Mouse (Mus musculus) inflammation-experienced regulatory T-cells, adult 6 months (primary cell): Measurements from ENCODE around the gene Il21r. TPM values are rescaled to one million over a fixed set of nuclear protein-coding genes. Genes with fewer than 3 reads are reported as not detected.

Experiments used
- ATAC-seq: one replicate; pipeline ENCODE4 v1.8.0; 2017
- polyA plus RNA-seq, 3 experiments: library from polyadenylated mRNA; unstranded; fragments of 100-300 nt; shearing (Covaris generic); gene quantifications; one replicate each; pipeline ENCODE4 v1.2.1; 2017

The Il21r gene
- polyA plus RNA-seq, 3 experiments from 2014 or later: 68.7 to 92.3 (median 73.8) TPM

DNA sequence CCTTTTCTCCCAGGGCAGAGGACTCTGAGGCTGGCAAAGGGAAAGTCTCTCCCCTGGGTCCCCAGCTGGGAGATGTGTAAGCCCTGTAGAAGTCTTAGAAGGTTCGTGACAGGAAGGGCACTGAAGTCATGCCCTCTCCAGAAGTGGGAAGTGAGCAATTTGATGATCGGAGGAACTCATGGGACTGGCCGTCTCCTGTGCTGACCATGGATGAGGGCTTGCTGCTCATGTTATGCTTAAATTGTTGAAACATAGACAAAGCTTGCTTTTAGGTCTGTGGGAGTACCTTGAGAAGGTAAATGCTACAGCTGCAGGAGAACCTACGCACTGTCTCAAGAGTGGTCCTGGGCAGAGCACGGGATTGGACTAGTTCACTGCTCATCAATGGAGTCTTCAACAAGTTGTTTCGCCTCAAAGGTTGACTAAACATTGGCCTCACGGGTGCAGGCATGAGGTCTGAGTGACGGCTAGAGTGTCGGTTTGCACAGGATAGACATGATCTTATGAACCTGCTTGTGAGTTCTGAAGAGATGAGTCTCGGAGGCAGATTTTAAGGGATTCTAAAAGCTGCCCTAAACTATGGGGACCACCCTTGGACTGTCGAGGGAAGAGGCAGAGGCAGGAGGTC is 1.3 kb upstream of the Il21r start:
- no peak for ATAC-seq

DNA sequence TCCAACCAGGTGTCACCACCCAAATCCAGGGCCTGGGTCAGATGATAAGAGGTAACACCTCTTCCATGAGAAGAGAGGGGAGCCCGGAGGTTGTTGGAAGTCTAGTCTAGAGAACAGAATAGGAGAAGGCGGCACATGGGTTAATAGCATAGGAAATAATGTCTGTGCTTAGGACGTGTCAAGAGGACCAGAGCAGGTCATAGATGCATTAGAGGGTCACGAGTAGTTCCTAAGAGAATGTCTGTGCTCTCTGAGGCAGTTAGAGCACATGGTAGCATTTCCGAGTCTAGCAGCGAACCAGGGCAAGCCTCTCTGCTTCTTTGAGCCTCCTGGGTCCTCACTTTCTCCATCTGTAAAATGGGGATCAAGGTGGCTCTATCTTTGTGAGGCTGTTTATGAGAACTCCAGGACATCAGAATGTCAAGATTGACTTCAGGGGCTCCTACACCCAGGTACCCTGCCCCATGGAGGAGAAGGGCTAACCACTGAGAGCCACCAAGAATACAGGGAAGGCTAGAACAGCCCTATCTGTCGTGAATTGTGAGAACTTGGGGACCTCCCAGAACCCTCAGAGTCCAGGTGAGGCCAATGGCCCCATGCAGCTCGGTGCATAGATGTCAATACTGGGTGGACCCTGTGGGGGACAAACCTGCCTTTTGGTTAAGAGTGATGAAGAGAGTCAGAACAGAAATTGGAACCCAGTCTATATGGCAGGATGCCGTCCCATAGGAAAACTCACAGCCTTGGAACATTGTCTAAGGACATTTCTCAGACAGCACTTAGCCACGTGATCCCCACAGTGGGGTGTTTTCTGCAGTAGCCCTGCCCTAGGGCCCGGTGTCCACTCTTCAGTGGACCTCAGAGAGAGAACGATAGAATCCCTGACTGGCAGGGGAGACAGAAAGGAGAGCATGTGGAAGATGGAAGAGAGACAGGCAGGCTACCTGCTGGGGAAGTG is 1.4 kb downstream of the Il21r start:
- ATAC-seq: no peak

DNA sequence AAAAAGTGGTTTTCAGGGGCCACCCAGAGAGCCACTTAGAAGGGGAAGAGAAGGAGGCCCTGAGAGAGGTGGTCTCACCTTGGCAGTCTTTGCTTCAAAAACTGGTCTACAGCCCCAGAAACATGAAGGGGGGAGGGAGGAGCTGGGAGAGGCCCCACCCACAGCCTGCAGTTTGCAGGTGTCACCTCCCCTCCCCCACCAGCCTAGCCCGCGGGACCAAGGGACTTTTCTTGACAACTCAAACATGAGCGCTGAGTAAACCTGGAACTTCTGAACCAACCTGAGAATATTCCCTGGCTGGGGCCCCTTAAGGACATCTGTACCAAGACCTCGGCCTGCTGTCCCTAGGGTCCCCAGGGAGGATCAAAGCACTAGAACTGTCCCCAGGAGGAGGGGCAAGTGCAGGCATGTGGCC is 2.5 kb downstream of the Il21r start:
- peak; percentile 29 for ATAC-seq

DNA sequence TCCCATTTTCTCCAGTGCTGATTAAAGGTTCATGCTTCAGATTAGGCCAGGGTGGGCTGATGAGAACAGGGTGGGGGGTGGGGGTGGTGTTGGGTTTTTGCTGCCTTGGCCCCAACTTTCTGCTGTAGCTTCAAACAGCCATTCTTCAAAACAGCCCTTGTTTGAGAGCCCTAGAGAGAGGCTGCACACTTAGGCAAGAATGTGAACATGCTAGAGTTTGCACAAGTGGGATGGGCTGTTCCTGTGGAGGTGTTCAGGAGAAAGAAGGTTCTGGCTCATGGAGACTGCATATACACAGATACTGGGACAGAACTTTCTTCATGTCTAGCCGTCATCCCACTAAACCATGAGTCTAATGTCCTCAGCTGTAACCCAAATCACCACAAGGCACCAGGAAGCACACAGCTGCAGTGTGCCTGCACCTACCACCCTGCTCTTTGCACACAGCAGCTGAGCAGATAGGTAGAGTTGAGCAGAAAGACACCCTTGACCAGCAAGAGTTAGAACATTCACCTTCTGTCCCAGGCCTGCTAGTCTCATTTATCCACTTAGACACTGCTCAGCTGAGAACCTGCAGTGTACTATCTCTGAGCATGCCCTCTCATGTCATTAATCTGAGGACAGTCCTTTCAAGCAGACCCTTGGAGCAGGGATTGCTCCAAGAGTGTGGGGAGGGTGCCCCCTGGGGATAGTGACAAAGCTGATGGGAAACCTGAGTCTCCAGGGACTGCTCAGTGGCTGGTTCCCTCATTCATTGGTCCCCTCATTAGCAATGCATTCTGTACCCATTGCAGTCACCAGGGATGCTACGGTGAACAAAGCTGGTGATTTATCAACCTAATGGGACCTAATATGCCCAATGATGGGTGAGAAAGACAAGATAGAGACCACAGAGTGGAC is 3.3 kb downstream of the Il21r start:
- no peak for ATAC-seq

DNA sequence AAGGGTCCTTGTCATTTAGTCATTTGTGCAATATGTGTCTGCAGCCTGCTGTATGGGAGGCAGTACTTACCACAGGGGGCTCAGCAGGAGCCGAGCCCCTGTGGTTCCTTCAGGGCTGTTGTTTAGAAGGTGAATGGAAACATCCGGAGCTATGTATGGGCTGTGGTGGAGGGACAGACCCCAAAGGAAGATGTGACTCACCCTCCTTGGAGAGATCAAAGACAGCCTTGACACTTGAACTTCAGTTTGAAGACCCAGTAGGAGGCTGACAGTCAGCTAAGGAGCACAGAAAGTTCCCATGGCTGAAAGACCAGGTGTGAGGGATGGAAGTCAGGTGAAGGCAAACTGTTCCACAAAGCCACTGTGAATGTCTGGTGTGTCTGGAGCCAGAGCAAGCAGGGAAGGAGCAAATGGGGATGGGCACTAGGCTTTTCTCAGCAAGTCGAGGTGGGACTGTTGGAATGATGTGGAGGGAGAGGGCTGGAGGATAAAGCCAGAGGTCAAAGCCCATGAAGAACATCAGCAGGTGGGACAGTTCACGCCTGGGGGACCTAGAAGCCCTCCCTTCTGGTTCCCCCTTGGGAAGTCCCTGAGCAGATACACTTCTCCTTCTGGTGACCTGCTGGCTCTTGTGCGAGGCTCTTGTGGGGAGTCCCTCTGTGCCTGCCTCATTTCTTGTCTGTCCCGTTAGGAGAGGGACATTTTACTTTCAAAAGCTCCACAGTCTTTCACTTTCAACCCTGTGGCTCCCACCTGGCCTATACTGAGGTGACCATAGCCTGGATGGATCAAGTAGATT is 4.4 kb downstream of the Il21r start:
- peak; percentile 80 for ATAC-seq

DNA sequence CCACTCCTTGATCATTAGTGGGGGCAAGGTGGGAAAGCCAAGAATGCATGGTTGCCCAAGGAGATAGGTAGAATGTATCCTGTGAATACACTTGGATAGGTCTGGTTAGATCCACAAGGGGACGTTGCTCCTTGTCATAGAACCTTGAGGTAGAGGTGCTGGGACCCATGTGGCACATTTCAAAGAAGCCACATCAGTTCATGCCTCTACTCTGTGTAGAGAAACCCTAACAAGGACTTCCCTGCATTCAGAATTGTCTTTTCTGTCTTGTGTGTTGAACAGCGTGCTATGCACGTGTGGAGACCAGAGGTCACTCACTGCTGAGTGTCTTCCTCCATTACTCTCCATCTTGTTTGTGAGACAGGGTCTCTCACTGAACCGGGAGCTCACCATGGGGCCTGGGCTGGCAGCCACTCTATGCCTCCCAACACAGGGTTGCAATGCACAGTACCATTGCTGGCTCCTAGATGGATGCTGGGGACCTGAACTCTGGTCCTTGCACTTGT is 5.0 kb downstream of the Il21r start:
- ATAC-seq: no peak

DNA sequence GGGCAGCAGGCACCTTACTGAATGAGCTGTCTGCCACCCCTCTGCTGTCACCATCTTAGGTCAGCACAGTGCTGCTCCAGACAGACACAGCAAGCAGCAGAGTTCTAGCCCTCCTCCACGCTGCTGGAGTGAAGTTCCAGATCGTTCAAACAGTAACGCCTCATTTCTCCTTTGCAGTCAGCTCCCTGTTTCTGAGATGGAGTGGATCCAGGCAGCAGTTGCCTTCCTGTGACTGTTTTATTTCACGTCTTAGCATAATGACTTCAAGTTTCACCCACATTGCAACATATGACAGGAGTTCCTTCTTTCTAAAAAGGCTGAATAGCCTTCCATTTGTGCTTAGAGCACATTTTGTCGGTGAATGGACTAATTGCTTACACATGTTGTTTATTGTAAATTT is 10.3 kb downstream of the Il21r start:
- ATAC-seq: no peak

DNA sequence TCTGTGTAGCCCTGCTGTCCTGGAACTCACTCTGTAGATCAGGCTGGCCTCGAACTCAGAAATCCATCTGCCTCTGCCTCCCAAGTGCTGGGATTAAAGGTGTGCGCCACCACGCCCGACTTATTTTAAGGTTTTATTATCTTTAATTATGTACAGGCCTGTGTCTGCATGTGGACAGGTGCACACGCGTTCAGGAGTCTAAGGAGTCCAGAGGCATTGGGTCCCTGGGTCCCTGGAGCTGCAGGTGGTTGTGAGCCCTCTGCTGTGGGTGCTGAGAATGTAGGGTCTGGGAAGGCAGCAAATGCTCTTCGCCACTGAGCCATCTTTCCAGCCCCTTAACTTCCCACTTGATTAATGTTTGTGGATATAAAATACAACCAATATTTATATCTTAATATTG is 12.2 kb downstream of the Il21r start:
- ATAC-seq: no peak

DNA sequence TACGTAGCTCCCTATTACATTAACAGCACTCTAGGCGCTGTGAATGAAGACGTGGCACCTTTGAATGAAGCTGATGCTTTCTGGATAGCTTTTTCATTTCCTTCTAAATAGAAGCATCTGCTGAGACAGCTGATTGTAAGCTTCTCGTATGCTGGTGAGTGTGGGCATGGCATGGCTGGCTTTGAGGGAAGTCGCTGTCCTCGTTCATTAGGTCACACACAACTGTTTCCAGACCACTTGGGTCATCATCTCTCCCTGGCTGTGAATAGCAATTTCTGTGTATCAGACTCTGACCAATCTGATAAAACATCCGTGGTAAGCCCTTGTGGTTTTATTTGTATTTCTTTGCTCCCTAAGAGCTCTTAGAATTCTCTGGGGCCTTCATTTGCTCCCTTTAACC is 14.8 kb downstream of the Il21r start:
- no peak for ATAC-seq

DNA sequence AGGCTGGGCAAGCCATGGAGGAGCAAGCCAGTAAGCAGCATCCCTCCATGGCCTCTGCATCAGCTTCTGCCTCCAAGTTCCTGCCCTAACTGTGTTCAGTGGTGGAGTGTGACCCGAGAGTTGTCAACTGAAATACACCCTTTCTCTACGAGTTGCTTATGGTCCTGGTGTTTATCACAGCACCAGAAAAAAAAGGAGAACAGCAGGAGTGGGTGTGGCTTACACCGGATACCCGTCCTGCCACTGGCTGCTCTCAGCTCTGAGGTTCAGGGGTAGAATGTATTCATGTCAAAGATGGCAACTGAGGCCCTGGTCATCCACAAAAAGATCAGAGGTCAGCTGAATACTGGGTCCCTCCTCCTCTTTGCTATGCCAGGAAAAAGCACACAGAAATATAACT is 16.8 kb downstream of the Il21r start:
- peak; percentile 42 for ATAC-seq

DNA sequence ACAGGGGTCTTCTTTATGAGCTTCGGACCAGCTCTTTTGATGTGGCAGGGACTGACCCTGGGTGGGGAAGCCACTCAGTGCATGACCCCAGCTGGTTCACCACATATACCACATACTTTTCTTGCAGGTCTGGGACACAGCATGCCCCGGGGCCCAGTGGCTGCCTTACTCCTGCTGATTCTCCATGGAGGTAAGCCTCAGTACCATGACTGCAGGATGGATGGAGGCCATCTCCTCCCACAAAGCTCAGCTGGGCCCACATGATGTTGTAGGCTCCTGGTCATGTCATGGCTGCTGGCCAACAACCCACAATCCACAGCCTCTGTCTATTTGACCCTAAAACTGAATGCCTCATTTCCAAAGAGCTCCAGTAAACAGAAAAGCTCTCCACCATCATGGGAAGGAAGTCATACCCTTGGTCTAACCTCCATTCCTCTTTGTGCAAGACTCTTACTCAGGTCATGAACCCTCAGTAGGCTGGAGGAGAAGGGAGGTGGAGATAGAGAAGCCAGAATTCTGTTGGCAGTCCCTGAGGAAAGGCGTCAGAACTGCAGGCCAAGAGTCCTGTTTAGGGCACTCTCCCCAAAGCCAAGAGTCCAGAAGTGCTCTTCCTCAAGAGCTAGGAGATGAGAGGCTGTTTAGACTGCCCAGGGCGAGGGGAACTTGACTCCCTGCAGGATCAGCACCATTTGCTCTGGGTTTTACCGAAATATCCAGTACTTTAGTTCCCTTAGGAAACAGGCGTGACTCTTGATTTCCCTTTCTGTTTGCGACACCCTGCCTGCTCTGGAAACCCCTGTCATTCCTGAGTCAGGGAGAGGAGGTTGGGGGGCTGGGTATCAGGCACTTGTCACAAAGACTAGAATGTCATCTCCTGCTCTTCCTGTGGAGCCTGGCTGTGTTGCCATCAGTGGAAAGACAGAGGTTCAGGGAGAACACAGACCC is 19.8 kb downstream of the Il21r start:
- no peak for ATAC-seq

DNA sequence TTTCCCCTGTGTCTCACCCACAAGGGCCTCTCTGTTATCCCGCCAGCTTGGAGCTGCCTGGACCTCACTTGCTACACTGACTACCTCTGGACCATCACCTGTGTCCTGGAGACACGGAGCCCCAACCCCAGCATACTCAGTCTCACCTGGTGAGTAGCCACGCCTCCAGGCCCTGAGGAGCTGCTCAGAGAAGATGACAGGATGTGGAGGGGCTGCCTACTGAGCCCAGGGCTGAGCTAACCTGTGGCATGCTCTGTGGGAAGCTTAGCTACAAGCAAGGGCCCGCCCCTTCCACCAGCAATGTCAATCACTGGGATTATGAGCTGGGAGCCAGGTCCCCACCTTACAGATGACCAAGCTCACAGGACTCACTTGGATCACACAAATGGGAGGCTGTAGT is 22.0 kb downstream of the Il21r start:
- peak; percentile 67 for ATAC-seq

DNA sequence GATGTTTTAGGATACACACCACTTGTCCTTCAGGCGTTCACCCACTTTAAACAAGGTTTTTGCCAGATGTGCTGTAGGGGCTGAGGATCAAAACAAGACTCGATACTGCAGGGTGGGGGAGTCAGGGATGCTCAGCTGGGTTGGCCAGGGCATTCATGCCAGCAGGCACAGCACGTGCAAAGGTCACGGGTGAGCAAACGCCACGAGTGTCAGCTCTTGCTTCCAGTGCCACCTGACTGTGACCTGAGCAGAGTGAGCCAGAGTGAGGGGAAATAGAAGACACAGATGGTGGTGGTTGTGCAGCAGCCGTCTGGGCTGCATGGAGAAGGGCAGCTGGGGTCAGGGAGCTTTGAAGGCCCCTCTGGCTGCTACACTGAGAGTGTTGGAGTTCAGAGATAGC is 22.6 kb downstream of the Il21r start:
- no peak for ATAC-seq

DNA sequence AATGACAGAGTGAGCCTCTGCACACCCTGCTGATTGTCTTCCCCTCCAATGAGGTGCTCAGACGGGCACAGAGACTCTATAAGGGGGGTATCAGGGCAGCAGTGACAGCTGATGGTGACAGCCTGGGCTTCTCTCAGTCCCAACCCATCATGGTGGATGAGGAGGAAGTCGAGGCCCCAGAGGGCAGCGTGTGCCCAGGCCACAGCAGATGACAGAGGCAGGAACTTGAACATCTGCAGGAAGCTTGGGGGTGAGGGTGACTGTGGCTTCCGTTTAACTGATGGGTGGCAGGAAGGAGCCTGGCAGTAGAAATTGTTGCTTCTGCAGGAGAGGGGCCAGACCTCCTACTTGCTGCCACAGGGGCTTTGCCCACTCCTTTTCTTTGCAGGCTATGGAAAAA is 27.1 kb downstream of the Il21r start:
- ATAC-seq: peak; percentile 85

DNA sequence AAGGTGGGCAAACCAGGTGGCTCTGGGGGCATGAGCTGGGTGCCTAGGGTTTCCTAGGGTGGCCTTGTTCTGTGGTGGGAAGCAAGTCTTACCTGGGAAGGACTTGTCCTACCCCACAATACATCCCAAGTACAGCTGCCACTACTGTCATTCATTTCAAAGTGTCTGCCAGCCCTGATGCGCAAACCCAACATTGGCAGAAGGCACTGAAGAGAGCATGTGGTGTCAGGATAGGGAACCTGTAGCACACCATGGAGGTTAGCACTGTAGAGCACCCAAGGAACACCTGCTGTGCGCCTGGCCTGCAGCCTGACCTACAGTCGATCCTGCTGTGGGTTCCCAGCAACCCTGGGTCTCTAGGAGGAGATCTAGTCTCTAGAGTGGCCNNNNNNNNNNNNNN is 27.8 kb downstream of the Il21r start:
- ATAC-seq: no peak

DNA sequence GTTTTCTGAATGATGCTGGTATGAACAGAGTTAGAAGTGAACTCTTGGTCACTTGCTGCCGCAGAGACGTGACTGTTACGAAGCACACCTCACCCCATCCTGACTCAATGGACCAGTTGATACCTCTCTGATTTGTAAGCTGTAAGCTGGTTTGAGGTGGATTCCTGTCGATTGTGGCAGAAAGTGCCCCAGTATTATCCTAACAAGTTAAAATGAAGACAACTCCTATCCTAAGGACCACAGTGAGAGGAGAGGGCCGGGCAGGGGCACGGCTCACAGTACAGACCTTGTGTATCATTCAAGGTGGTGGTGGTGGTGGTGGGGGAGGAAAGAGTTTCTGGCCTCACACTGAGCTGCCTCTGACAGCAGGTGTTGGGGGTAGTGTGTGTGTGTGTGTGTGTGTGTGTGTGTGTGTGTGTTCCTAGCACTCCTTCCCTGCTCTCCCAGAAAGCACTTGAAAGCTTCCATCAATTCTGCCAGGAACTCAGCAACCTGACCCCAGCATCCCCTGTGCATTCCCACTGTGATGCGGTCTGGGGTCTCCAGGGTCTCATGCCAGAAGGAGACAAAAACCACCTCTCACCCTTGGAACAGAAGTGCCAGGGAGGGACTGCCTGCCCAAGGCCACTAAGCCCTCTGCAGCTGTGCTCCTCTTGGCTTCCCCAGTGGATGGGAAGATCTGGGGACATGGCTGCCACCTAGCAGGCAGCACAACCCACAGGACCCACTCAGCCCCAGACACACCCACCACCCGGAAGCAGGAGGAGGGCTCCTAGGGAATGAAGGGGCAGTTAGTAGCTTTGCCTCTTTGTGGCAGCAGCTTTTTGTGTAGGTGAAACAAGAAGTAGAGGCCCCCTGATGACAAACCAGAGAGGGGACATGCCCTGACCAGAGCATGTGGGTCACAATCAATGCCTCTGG is 34.3 kb downstream of the Il21r start:
- ATAC-seq: no peak

DNA sequence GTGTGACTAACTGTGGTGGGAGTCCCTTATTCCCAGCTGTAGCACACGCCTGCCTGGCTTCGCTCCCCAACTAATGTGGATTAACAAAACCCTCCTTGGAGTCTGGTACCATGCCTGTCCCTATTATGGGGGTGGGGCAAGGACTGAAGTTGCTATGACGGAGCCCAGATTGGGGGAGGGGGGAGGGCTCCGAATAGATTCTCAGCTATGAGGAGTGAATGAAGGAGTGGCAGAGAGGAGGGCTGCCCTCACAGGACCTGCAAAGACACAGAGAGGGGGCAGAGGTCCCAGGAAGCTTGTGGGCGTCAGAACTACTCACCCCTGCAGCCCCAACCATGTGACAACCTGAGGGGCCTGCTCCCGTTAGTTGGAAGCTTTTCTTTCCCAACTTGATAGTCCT is 35.1 kb downstream of the Il21r start:
- ATAC-seq: no peak

DNA sequence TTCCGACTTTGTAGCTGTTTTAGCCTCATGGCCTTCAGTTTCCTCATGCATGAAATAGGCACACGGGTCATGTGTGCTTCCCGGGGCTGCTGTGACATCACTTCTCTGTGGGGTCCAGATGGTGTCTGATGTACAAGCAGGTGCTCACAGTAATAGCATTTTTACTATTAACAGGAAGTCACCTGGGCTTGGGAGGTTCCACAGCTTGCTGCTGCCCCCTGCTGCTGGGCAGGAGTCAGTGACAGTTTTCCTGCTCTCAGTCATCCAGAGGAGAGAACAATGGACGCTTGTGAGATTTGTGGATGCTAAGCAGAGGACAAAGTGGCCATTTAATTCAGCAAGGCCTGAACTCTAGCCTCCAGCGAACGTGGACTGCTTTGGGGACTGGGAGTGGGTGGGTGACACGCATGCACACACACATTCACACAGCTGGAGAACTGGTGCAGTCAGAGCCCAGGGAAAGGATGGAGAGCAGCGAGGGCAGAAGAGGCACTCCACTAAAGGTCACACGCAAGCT is 35.7 kb downstream of the Il21r start:
- peak; percentile 62 for ATAC-seq

DNA sequence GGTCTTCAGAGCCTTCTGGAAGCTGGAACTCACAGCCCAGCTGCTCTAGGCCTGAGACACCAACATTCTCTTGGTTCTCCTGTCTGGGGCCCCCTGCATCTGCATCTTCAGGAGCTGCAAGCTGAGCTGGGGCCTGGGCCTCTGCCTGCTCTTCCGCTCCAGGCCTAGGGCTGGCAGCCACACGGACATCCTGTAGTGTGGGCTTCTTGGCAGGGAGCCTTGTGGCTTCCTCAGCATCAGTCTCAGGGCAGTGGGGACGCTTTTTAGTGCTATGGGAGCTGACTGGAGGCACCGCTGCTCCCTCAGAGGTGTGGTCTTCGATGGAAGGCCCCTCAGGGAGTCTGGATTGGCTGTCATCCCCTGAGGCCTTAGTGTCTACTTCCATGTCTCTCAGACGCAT is 40.7 kb downstream of the Il21r start:
- no peak for ATAC-seq
